Mouse (Mus musculus) intestine, embryonic 15.5 days (tissue): Measurements from ENCODE around the gene Usp32. TPM values are rescaled to one million over a fixed set of nuclear protein-coding genes. Genes with fewer than 3 reads are reported as not detected.

Experiments used
- ATAC-seq: fragments of 200-750 bp; cut with Nextera tagmentation; 2 replicates; pipeline ENCODE4 v1.8.0; 2017; ENCODE audit warnings: moderate TSS enrichment, moderate library complexity
- H3K27ac ChIP-seq: fragments of 300-500 bp; sonication (generic); 2 replicates; pipeline ENCODE4 v1.5.1; 2015; ENCODE audit warnings: mild to moderate bottlenecking, inconsistent platforms
- H3K27me3 ChIP-seq: fragments of 300-500 bp; sonication (generic); replicated peaks from 2 replicates; pipeline ENCODE4 v1.6.1; 2015; ENCODE audit warnings: inconsistent platforms
- H3K36me3 ChIP-seq: fragments of 300-500 bp; sonication (generic); 2 replicates; pipeline ENCODE4 v1.6.1; 2015; ENCODE audit warnings: inconsistent platforms
- H3K4me1 ChIP-seq: fragments of 300-500 bp; sonication (generic); replicated peaks from 2 replicates; pipeline ENCODE4 v1.6.1; 2015; ENCODE audit warnings: inconsistent platforms
- H3K4me2 ChIP-seq: fragments of 300-500 bp; sonication (generic); replicated peaks from 2 replicates; pipeline ENCODE4 v1.6.1; 2015; ENCODE audit warnings: mild to moderate bottlenecking, inconsistent platforms
- H3K4me3 ChIP-seq: fragments of 300-500 bp; sonication (generic); replicated peaks from 2 replicates; pipeline ENCODE4 v1.5.1; 2015; ENCODE audit warnings: inconsistent platforms
- H3K9ac ChIP-seq: fragments of 300-500 bp; sonication (generic); 2 replicates; pipeline ENCODE4 v1.6.1; 2015; ENCODE audit warnings: inconsistent platforms
- H3K9me3 ChIP-seq: fragments of 300-500 bp; sonication (generic); 2 replicates; pipeline ENCODE4 v1.6.1; 2016; ENCODE audit warnings: inconsistent platforms
- WGBS: fragments of 180-500 bp; shearing (Covaris S2); methylation state at CpG from one replicate; pipeline ENCODE4 v1.1.7; 2015; 5-methylcytosine and 5-hydroxymethylcytosine counted together
- polyA plus RNA-seq: library from polyadenylated mRNA; unstranded; fragments of >200 nt; fragmentation: Nextera tagmentation; extraction: Ambion mirVana; gene quantifications from 2 replicates; pipeline ENCODE4 v1.2.1, GENCODE M21; 2015

Gene Usp32
- polyA plus RNA-seq, 1 experiment from 2014 or later = 3.4 TPM

- Histone ChIP-seq H3K4me1 (0 out of 2 replicates have a peak, but pooled peaks cover 5% of the 10 kb centered on the region), H3K36me3 (no peaks in the 10 kb centered on the region), H3K9ac (no peak overlapping the region), H3K4me3 (no peak overlapping the region), H3K27me3 (no peaks in the 10 kb centered on the region), H3K9me3 (no peaks in the 10 kb centered on the region), H3K4me2 (no peak overlapping the region), H3K27ac (no peak overlapping the region)
- WGBS = 37% methylated on average over 3 of the region's 3 CpGs
- peak; percentile 43; the same call in 1 of the 2 replicates for ATAC-seq
Observed at GRCm38 (mm10) chr11:84972067-84972466, 167.9 kb downstream of the Usp32 start.

GRCm38 (mm10) chr11:84968775-84969174 is 171.2 kb downstream of the Usp32 start:
- Histone ChIP-seq H3K36me3 (no peaks in the 10 kb centered on the region), H3K4me2 (no peak overlapping the region), H3K9ac (no peak overlapping the region), H3K27ac (no peak overlapping the region), H3K27me3 (no peaks in the 10 kb centered on the region), H3K4me3 (no peak overlapping the region), H3K9me3 (no peaks in the 10 kb centered on the region), H3K4me1 (0 out of 2 replicates have a peak, but pooled peaks cover 5% of the 10 kb centered on the region)
- WGBS = 36% methylated on average over 6 of the region's 6 CpGs
- ATAC-seq = peak; percentile 53; the same call in 1 of the 2 replicates

DNA sequence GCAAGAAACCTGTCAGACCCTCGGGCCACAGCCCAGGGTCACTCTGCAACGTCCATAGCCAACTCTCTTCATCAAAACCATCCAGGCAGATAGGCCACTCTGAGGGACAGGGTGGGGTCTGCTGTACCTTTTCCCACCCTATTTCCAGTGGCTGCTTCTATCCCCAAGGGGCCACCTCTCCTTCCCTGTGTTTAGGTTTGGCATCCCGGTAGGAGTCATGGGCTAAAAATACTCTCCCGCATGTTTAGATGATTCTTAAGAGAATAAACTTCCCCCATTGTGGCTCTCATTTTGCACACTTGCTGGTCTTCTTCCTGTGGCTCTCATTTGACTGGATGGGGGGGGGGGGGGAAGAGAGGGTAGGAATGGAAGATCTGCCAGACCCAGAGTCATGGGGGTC is 171.7 kb downstream of the Usp32 start:
- WGBS = 74% methylated on average over 4 of the region's 4 CpGs
- Histone ChIP-seq H3K27ac (no peak overlapping the region), H3K4me2 (no peak overlapping the region), H3K4me3 (no peak overlapping the region), H3K9me3 (no peaks in the 10 kb centered on the region), H3K9ac (no peak overlapping the region), H3K36me3 (no peaks in the 10 kb centered on the region), H3K27me3 (no peaks in the 10 kb centered on the region), H3K4me1 (0 out of 2 replicates have a peak, but pooled peaks cover 5% of the 10 kb centered on the region)
- ATAC-seq = no peak

DNA sequence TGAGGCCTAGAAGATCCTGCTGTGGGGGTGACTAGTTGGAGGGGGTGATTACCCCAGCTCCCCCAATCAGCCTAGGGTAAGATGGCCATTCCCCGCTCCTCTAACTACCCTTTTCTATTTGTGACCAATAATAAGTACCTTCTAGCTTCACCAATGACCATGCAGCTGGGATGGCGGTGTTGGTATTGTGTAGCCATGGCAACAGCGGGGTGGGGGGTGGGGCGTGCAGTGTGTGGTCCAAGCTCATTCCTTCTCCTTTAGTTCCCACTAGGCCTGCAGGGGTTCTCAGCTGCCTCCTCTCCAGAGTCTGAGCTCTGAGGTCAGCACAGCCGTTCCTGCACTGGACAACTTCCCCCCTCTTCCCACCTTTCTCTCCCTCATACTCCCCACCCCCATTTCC is 172.8 kb downstream of the Usp32 start:
- no peak overlapping the region for H3K4me2 ChIP-seq
- no peak overlapping the region for H3K9ac ChIP-seq
- no peak overlapping the region for H3K27ac ChIP-seq
- 37% methylated on average over 5 of the region's 5 CpGs for WGBS
- 0 out of 2 replicates have a peak, but pooled peaks cover 5% of the 10 kb centered on the region for H3K4me1 ChIP-seq
- H3K9me3 ChIP-seq = no peaks in the 10 kb centered on the region
- no peak overlapping the region for H3K4me3 ChIP-seq
- no peaks in the 10 kb centered on the region for H3K36me3 ChIP-seq
- no peaks in the 10 kb centered on the region for H3K27me3 ChIP-seq
- no peak for ATAC-seq

DNA sequence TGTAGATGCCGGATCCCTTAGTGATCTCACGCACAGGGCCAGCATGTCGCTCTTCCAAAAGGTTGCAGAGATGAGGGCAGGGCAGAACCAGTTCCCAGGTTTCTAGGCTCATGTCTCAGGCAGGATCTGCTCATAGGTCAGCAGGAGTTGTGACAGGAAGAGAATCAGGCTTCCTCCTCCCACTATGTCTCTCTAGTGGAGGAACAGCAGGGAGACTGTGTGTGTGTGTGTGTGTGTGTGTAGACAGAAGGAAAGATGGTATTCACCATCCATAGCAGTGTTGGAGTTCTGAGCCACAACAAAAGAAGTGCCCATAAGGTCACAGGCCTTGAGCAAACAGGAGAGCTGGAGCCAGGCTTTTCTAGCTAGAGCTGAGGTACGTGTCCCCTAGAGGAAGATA is 173.3 kb downstream of the Usp32 start:
- H3K36me3 ChIP-seq = no peaks in the 10 kb centered on the region
- H3K27me3 ChIP-seq = no peaks in the 10 kb centered on the region
- no peak overlapping the region for H3K9ac ChIP-seq
- ATAC-seq = no peak
- 69% methylated on average over 4 of the region's 4 CpGs for WGBS
- H3K4me2 ChIP-seq = no peak overlapping the region
- no peaks in the 10 kb centered on the region for H3K9me3 ChIP-seq
- H3K4me1 ChIP-seq = 0 out of 2 replicates have a peak, but pooled peaks cover 2% of the 10 kb centered on the region
- no peak overlapping the region for H3K4me3 ChIP-seq
- no peak overlapping the region for H3K27ac ChIP-seq

- no peak overlapping the region for H3K4me2 ChIP-seq
- no peaks in the 10 kb centered on the region for H3K36me3 ChIP-seq
- H3K27ac ChIP-seq = no peak overlapping the region
- H3K27me3 ChIP-seq = peaks cover 13% of the 10 kb centered on the region
- no peak overlapping the region for H3K4me3 ChIP-seq
- WGBS = 73% methylated on average over 3 of the region's 3 CpGs
- H3K9me3 ChIP-seq = no peaks in the 10 kb centered on the region
- H3K4me1 ChIP-seq = peaks cover 9% of the 10 kb centered on the region
- H3K9ac ChIP-seq = no peak overlapping the region
- no peak for ATAC-seq
Observed at GRCm38 (mm10) chr11:84963556-84963955, 176.4 kb downstream of the Usp32 start.

GRCm38 (mm10) chr11:84962536-84962935 is 177.4 kb downstream of the Usp32 start:
- H3K4me3 ChIP-seq = no peak overlapping the region
- ATAC-seq = no peak
- peaks cover 16% of the 10 kb centered on the region for H3K4me1 ChIP-seq
- no peak overlapping the region for H3K27ac ChIP-seq
- no peak overlapping the region for H3K4me2 ChIP-seq
- peaks cover 23% of the 10 kb centered on the region for H3K27me3 ChIP-seq
- H3K9ac ChIP-seq = no peak overlapping the region
- 74% methylated on average over 4 of the region's 4 CpGs for WGBS
- no peaks in the 10 kb centered on the region for H3K36me3 ChIP-seq
- H3K9me3 ChIP-seq = no peaks in the 10 kb centered on the region

GRCm38 (mm10) chr11:84961571-84961970 is 178.4 kb downstream of the Usp32 start:
- 91% methylated on average over 4 of the region's 4 CpGs for WGBS
- Histone ChIP-seq H3K9ac (no peak overlapping the region), H3K4me2 (no peak overlapping the region), H3K4me3 (no peak overlapping the region), H3K27me3 (peaks cover 32% of the 10 kb centered on the region), H3K27ac (no peak overlapping the region), H3K36me3 (no peaks in the 10 kb centered on the region), H3K4me1 (peaks cover 20% of the 10 kb centered on the region), H3K9me3 (no peaks in the 10 kb centered on the region)
- ATAC-seq = no peak

- Histone ChIP-seq H3K36me3 (no peaks in the 10 kb centered on the region), H3K9ac (no peak overlapping the region), H3K27ac (no peak overlapping the region), H3K4me3 (no peak overlapping the region), H3K27me3 (peaks cover 40% of the 10 kb centered on the region), H3K4me2 (no peak overlapping the region), H3K9me3 (no peaks in the 10 kb centered on the region), H3K4me1 (peaks cover 20% of the 10 kb centered on the region)
- 70% methylated on average over 6 of the region's 6 CpGs for WGBS
- ATAC-seq = no peak
Observed at GRCm38 (mm10) chr11:84960780-84961179, 179.2 kb downstream of the Usp32 start.

DNA sequence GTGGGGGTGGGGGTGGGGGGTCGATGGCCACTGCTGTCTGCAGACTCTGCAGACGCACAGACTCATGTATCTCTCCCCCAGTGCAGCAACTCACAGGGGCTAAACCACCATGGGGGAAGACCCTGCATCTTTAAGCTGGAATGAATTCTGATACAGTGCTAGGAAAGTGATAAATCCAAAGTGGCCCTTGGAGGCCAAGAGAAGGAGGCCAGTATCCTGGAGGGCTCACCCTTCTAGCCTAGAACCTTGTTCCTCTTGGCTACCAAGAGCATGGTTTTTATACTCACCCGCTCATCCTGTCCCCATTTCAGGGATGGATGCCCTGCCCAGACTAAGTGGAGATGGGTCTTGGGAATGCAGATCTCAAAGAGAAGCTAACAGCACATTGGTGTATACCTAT is 179.7 kb downstream of the Usp32 start:
- Histone ChIP-seq H3K36me3 (no peaks in the 10 kb centered on the region), H3K27ac (no peak overlapping the region), H3K9ac (no peak overlapping the region), H3K27me3 (peaks cover 41% of the 10 kb centered on the region), H3K4me3 (no peak overlapping the region), H3K4me2 (no peak overlapping the region), H3K4me1 (peaks cover 20% of the 10 kb centered on the region), H3K9me3 (no peaks in the 10 kb centered on the region)
- 34% methylated on average over 3 of the region's 3 CpGs for WGBS
- no peak for ATAC-seq

GRCm38 (mm10) chr11:84959701-84960181 is 180.2 kb downstream of the Usp32 start:
- no peak overlapping the region for H3K4me2 ChIP-seq
- H3K36me3 ChIP-seq = no peaks in the 10 kb centered on the region
- H3K4me3 ChIP-seq = no peak overlapping the region
- H3K9ac ChIP-seq = no peak overlapping the region
- H3K27me3 ChIP-seq = peaks cover 41% of the 10 kb centered on the region
- 0 out of 2 replicates have a peak, but pooled peaks have one; percentile 12 for ATAC-seq
- no peak overlapping the region for H3K27ac ChIP-seq
- no peaks in the 10 kb centered on the region for H3K9me3 ChIP-seq
- peaks cover 20% of the 10 kb centered on the region for H3K4me1 ChIP-seq
- 4% methylated on average over 9 of the region's 9 CpGs for WGBS

DNA sequence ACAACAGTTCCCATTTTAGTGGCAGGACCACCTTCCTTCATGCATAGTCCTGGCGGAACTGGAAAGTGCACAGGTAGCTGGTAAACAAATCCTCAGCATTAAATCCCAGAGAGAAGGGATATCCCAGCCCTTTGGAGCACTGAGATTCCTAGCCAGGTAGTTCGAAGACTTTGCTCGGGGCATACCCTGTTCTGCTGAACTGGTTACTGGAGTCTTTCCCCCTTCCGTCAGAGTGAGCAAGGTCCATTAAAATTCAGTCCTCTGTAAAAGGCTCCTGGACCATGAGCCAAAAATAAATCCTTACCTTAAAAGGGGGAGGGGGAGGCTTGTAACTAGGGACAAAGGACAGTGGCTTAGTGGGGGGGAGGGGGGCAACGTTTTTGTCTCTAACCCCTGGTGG is 180.8 kb downstream of the Usp32 start:
- H3K27me3 ChIP-seq = peaks cover 41% of the 10 kb centered on the region
- 41% methylated on average over 5 of the region's 5 CpGs for WGBS
- no peaks in the 10 kb centered on the region for H3K9me3 ChIP-seq
- no peak for ATAC-seq
- H3K4me2 ChIP-seq = no peak overlapping the region
- peaks cover 20% of the 10 kb centered on the region for H3K4me1 ChIP-seq
- no peak overlapping the region for H3K4me3 ChIP-seq
- H3K27ac ChIP-seq = no peak overlapping the region
- H3K9ac ChIP-seq = no peak overlapping the region
- H3K36me3 ChIP-seq = no peaks in the 10 kb centered on the region

DNA sequence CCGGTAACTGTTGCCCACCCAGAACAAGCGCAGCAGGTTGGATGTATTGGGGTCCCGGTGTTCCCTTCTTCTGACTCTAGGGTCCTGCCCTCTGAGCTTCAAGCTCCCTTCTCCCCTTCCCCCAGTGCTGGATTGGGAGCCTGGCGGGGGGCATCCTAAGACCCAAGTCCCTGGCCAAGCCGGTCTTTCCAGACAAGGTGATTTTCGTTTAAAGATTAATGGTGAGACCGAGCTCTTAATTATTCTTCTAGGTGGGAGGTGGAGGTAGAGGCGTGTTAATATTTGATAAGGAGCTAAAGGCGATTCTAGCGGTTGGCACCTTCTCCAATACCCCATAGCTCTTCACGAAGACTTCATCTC is 181.7 kb downstream of the Usp32 start:
- Histone ChIP-seq H3K9ac (no peak overlapping the region), H3K27ac (no peak overlapping the region), H3K27me3 (peaks cover 41% of the 10 kb centered on the region), H3K36me3 (no peaks in the 10 kb centered on the region), H3K9me3 (no peaks in the 10 kb centered on the region), H3K4me1 (peaks cover 20% of the 10 kb centered on the region), H3K4me2 (peak overlapping the region; percentile 55), H3K4me3 (peak overlapping the region; percentile 23)
- 2% methylated on average over 11 of the region's 11 CpGs for WGBS
- ATAC-seq = no peak
